In genomic region chr6:146221371-146222336, GRCm38 (mm10) we compare ENCODE assay signal across 8 mouse cellular contexts.
DNase-seq lines count a peak whose midpoint lies in the region; ATAC-seq and TF ChIP-seq lines count a peak whose summit lies in the region.

No protein-coding gene starts in this region.

- no peaks in the 10 kb centered on the region for H3K9me3 ChIP-seq in limb, embryonic 14.5 days (ENCODE audit: control insufficient read depth, low read length)
- no peaks in the 10 kb centered on the region for H3K9me3 ChIP-seq in neural tube, embryonic 15.5 days (replicated peaks)

- DNase-seq in adrenal gland, adult (ENCODE audit: inconsistent age in 2 of 2, low spot score in 1 of 2), result peak; percentile 26 to 61
- no peak for DNase-seq in adrenal gland, postnatal 4 days (ENCODE audit: low spot score in 2 of 2)
- DNase-seq in right cerebral cortex, postnatal 10 days (ENCODE audit: low spot score in 2 of 2), result peak; percentile 36 to 56
- DNase-seq in right cerebral cortex, postnatal 14 days, result no peak
- DNase-seq in limb, embryonic 14.5 days (ENCODE audit: low spot score), result no peak
- DNase-seq in cerebellum, postnatal 4 days (ENCODE audit: low spot score in 2 of 2), result no peak
- no peak for DNase-seq in urinary bladder, postnatal 4 days (ENCODE audit: low spot score in 2 of 2)

- peaks cover 8% of the 10 kb centered on the region; the same call in 1 of the 2 replicates for H3K4me1 ChIP-seq in limb, embryonic 14.5 days (ENCODE audit: control insufficient read depth, insufficient read depth, low read length)
- H3K4me1 ChIP-seq in neural tube, embryonic 15.5 days, result peaks cover 4% of the 10 kb centered on the region; the same call in 1 of the 2 replicates

- TF ChIP-seq POLR2A in limb, embryonic 14.5 days (IDR thresholded peaks at IDR 0.05; ENCODE audit: borderline replicate concordance, extremely low read depth, insufficient read depth, insufficient read length), result no peak

- no peak for ATAC-seq in limb, embryonic 14.5 days (ENCODE audit: low FRiP score, low read depth)
- ATAC-seq in neural tube, embryonic 15.5 days (ENCODE audit: low FRiP score), result no peak

- 61% methylated on average over 23 of the region's 23 CpGs for WGBS in limb, embryonic 14.5 days
- WGBS in neural tube, embryonic 15.5 days, result 65% methylated on average over 23 of the region's 23 CpGs

- no peak overlapping the region for H3K4me3 ChIP-seq in limb, embryonic 14.5 days (replicated peaks; ENCODE audit: low read length)
- no peak overlapping the region for H3K4me3 ChIP-seq in neural tube, embryonic 15.5 days (replicated peaks)

- H3K9ac ChIP-seq in limb, embryonic 14.5 days (ENCODE audit: low read depth, low read length, severe bottlenecking), result no peak overlapping the region
- no peak overlapping the region for H3K9ac ChIP-seq in neural tube, embryonic 15.5 days (replicated peaks)

- peak overlapping the region; percentile 38; the same call in 1 of the 2 replicates for H3K27ac ChIP-seq in limb, embryonic 14.5 days (replicated peaks; ENCODE audit: low read depth, low read length)
- H3K27ac ChIP-seq in neural tube, embryonic 15.5 days (replicated peaks), result 0 out of 2 replicates have a peak overlapping the region, but pooled peaks have one; percentile 0

- H3K4me2 ChIP-seq in limb, embryonic 14.5 days (replicated peaks; ENCODE audit: low read depth, low read length, severe bottlenecking), result no peak overlapping the region
- H3K4me2 ChIP-seq in neural tube, embryonic 15.5 days, result no peak overlapping the region

- H3K27me3 ChIP-seq in limb, embryonic 14.5 days (ENCODE audit: control insufficient read depth, insufficient read depth, low read length), result no peaks in the 10 kb centered on the region
- H3K27me3 ChIP-seq in neural tube, embryonic 15.5 days (replicated peaks), result no peaks in the 10 kb centered on the region

- no peaks in the 10 kb centered on the region for H3K36me3 ChIP-seq in limb, embryonic 14.5 days (ENCODE audit: control insufficient read depth, insufficient read depth, low read length)
- no peaks in the 10 kb centered on the region for H3K36me3 ChIP-seq in neural tube, embryonic 15.5 days

Comparison
In these comparisons a context has a peak if more than half of its experiments do, and no peak if none do; other contexts are left out.
1. DNase-seq: peak in adrenal gland, adult (2 of 2) and right cerebral cortex, postnatal 10 days (2 of 2); none in adrenal gland, postnatal 4 days (0 of 2), right cerebral cortex, postnatal 14 days (single experiment), limb, embryonic 14.5 days (single experiment), cerebellum, postnatal 4 days (0 of 2) and urinary bladder, postnatal 4 days (0 of 2).